Mouse (Mus musculus) bone marrow, adult 2 months (tissue): ENCODE results near the gene Cinp. TPM values are rescaled to one million over a fixed set of nuclear protein-coding genes. Genes with fewer than 3 reads are reported as not detected.

Experiments used
- H3K27ac ChIP-seq: fragments of 200-500 bp; 2 replicates; pipeline ENCODE4 v1.5.1; 2012; ENCODE audit warnings: low read depth, mild to moderate bottlenecking, control low read depth, inconsistent platforms, low read length; ENCODE audit not compliant: control insufficient read depth, poor library complexity, insufficient read depth
- H3K4me1 ChIP-seq: fragments of 200-500 bp; 2 replicates; pipeline ENCODE4 v1.6.1; 2011; ENCODE audit warnings: low read length; ENCODE audit not compliant: control insufficient read depth, insufficient read depth
- H3K4me3 ChIP-seq: fragments of 200-500 bp; replicated peaks from 2 replicates; pipeline ENCODE3; 2011; ENCODE audit warnings: mild to moderate bottlenecking, low read depth, low read length, control low read depth; ENCODE audit not compliant: control insufficient read depth
- CTCF ChIP-seq: fragments of 200-500 bp; IDR thresholded peaks from 2 replicates; pipeline ENCODE4 v1.5.1; 2011; ENCODE audit warnings: low read length, control low read depth; ENCODE audit not compliant: control insufficient read depth, insufficient read depth
- POLR2A ChIP-seq: fragments of 200-500 bp; IDR thresholded peaks from 2 replicates; pipeline ENCODE4 v1.6.1; 2011; ENCODE audit warnings: low read depth, mild to moderate bottlenecking, control low read depth, low read length, borderline replicate concordance; ENCODE audit not compliant: control insufficient read depth
- WGBS: fragments of 180-500 bp; shearing (Covaris S2); methylation state at CpG from one replicate; pipeline ENCODE4 v1.1.7; 2018; 5-methylcytosine and 5-hydroxymethylcytosine counted together
- polyA plus RNA-seq: library from polyadenylated mRNA; stranded (reverse); fragments of >200 nt; gene quantifications from 2 replicates; pipeline ENCODE4 v1.2.4, GENCODE M21; 2011; ENCODE audit warnings: low replicate concordance; ENCODE audit not compliant: missing spikeins, insufficient read depth, insufficient read length

The Cinp gene
- polyA plus RNA-seq, 1 experiment = 37.1 TPM

GRCm38 (mm10) chr12:110835182-110835581 lies 53.8 kb downstream of the Cinp start:
- TF ChIP-seq CTCF = no peak
- TF ChIP-seq POLR2A = no peak
- 95% methylated on average over 3 of the region's 3 CpGs for WGBS
- Histone ChIP-seq H3K27ac (no peak overlapping the region), H3K4me1 (no peaks in the 10 kb centered on the region), H3K4me3 (no peak overlapping the region)

- 74% methylated on average over 11 of the region's 11 CpGs for WGBS
- TF ChIP-seq CTCF (no peak), POLR2A (no peak)
Observed at GRCm38 (mm10) chr12:110830293-110831024, 58.5 kb downstream of the Cinp start.

GRCm38 (mm10) chr12:110828908-110829307 lies 60.0 kb downstream of the Cinp start:
- Histone ChIP-seq H3K27ac (no peak overlapping the region), H3K4me1 (no peaks in the 10 kb centered on the region), H3K4me3 (no peak overlapping the region)
- 92% methylated on average over 4 of the region's 4 CpGs for WGBS
- no peak for TF ChIP-seq POLR2A
- no peak for TF ChIP-seq CTCF

More at GRCm38 (mm10) chr12:110830293-110831024, 58.5 kb downstream of the Cinp start:
- Histone ChIP-seq H3K4me1 (no peaks in the 10 kb centered on the region), H3K4me3 (no peak overlapping the region), H3K27ac (no peak overlapping the region)

Other genes with a start within 250 kb of the Cinp start
- not detected in 2 replicates for gene 1700001K19Rik, start 206.5 kb downstream of the Cinp start, polyA plus RNA-seq
- gene Hsp90aa1, start 186.4 kb downstream of the Cinp start, polyA plus RNA-seq = 294 and 808 TPM in 2 replicates
- gene Wdr20, start 151.2 kb downstream of the Cinp start, polyA plus RNA-seq = 7.8 and 16.6 TPM in 2 replicates
- not detected in 2 replicates for gene Mok, start 48.2 kb downstream of the Cinp start, polyA plus RNA-seq
- gene Zfp839, start 38.9 kb downstream of the Cinp start, polyA plus RNA-seq = 2.1 and 6.7 TPM in 2 replicates
- 3.6 and 6.1 TPM in 2 replicates for gene Tecpr2, start 119 bp upstream of the Cinp start, polyA plus RNA-seq
- gene Ankrd9, start 89.9 kb upstream of the Cinp start, polyA plus RNA-seq = 19.7 and 28.6 TPM in 2 replicates
- gene Rcor1, start 150.2 kb upstream of the Cinp start, polyA plus RNA-seq = 9.9 and 14.6 TPM in 2 replicates